Mouse (Mus musculus) intestine, embryonic 15.5 days (tissue): ENCODE data around the gene Cblb. TPM values are rescaled to one million over a fixed set of nuclear protein-coding genes. Genes with fewer than 3 reads are reported as not detected.

Experiments used
- ATAC-seq: fragments of 200-750 bp; cut with Nextera tagmentation; 2 replicates; pipeline ENCODE4 v1.8.0; 2017; ENCODE audit warnings: moderate TSS enrichment, moderate library complexity
- H3K27ac ChIP-seq: fragments of 300-500 bp; sonication (generic); 2 replicates; pipeline ENCODE4 v1.5.1; 2015; ENCODE audit warnings: mild to moderate bottlenecking, inconsistent platforms
- H3K27me3 ChIP-seq: fragments of 300-500 bp; sonication (generic); replicated peaks from 2 replicates; pipeline ENCODE4 v1.6.1; 2015; ENCODE audit warnings: inconsistent platforms
- H3K36me3 ChIP-seq: fragments of 300-500 bp; sonication (generic); 2 replicates; pipeline ENCODE4 v1.6.1; 2015; ENCODE audit warnings: inconsistent platforms
- H3K4me1 ChIP-seq: fragments of 300-500 bp; sonication (generic); replicated peaks from 2 replicates; pipeline ENCODE4 v1.6.1; 2015; ENCODE audit warnings: inconsistent platforms
- H3K4me2 ChIP-seq: fragments of 300-500 bp; sonication (generic); replicated peaks from 2 replicates; pipeline ENCODE4 v1.6.1; 2015; ENCODE audit warnings: mild to moderate bottlenecking, inconsistent platforms
- H3K4me3 ChIP-seq: fragments of 300-500 bp; sonication (generic); replicated peaks from 2 replicates; pipeline ENCODE4 v1.5.1; 2015; ENCODE audit warnings: inconsistent platforms
- H3K9ac ChIP-seq: fragments of 300-500 bp; sonication (generic); 2 replicates; pipeline ENCODE4 v1.6.1; 2015; ENCODE audit warnings: inconsistent platforms
- H3K9me3 ChIP-seq: fragments of 300-500 bp; sonication (generic); 2 replicates; pipeline ENCODE4 v1.6.1; 2016; ENCODE audit warnings: inconsistent platforms
- WGBS: fragments of 180-500 bp; shearing (Covaris S2); methylation state at CpG from one replicate; pipeline ENCODE4 v1.1.7; 2015; 5-methylcytosine and 5-hydroxymethylcytosine counted together
- polyA plus RNA-seq: library from polyadenylated mRNA; unstranded; fragments of >200 nt; fragmentation: Nextera tagmentation; extraction: Ambion mirVana; gene quantifications from 2 replicates; pipeline ENCODE4 v1.2.1, GENCODE M21; 2015

The Cblb gene
- polyA plus RNA-seq, 1 experiment from 2014 or later, result 7.0 TPM

- Histone ChIP-seq H3K4me2 (no peak overlapping the region), H3K9me3 (no peaks in the 10 kb centered on the region)
- ATAC-seq, result no peak
Observed at GRCm38 (mm10) chr16:52042667-52043379, 11.8 kb downstream of the Cblb start.

GRCm38 (mm10) chr16:52043380-52044117, 12.5 kb downstream of the Cblb start:
- H3K27me3 ChIP-seq, result no peaks in the 10 kb centered on the region
- WGBS, result 71% methylated on average over 11 of the region's 11 CpGs
- H3K9ac ChIP-seq, result no peak overlapping the region
- no peaks in the 10 kb centered on the region for H3K9me3 ChIP-seq
- no peak overlapping the region for H3K4me2 ChIP-seq
- no peak for ATAC-seq
- no peak overlapping the region for H3K4me3 ChIP-seq
- no peaks in the 10 kb centered on the region for H3K4me1 ChIP-seq
- H3K36me3 ChIP-seq, result peaks cover 2% of the 10 kb centered on the region; the same call in 1 of the 2 replicates
- no peak overlapping the region for H3K27ac ChIP-seq

More at GRCm38 (mm10) chr16:52042667-52043379, 11.8 kb downstream of the Cblb start:
- Histone ChIP-seq H3K4me3 (no peak overlapping the region), H3K9ac (no peak overlapping the region), H3K27me3 (no peaks in the 10 kb centered on the region), H3K27ac (no peak overlapping the region), H3K4me1 (no peaks in the 10 kb centered on the region), H3K36me3 (no peaks in the 10 kb centered on the region; the same call in 1 of the 2 replicates)
- 59% methylated on average over 14 of the region's 14 CpGs for WGBS

- H3K4me1 ChIP-seq, result no peaks in the 10 kb centered on the region
Observed at GRCm38 (mm10) chr16:52044518-52044917, 13.5 kb downstream of the Cblb start.

GRCm38 (mm10) chr16:52044985-52045384, 14.0 kb downstream of the Cblb start:
- Histone ChIP-seq H3K9me3 (no peaks in the 10 kb centered on the region), H3K4me2 (no peak overlapping the region), H3K36me3 (peaks cover 2% of the 10 kb centered on the region; the same call in 1 of the 2 replicates), H3K4me3 (no peak overlapping the region), H3K27me3 (no peaks in the 10 kb centered on the region), H3K4me1 (no peaks in the 10 kb centered on the region), H3K27ac (no peak overlapping the region), H3K9ac (no peak overlapping the region)
- no peak for ATAC-seq
- 83% methylated on average over 4 of the region's 4 CpGs for WGBS

More at GRCm38 (mm10) chr16:52044518-52044917, 13.5 kb downstream of the Cblb start:
- no peak for ATAC-seq
- H3K4me2 ChIP-seq, result no peak overlapping the region
- no peak overlapping the region for H3K9ac ChIP-seq
- H3K27ac ChIP-seq, result no peak overlapping the region
- no peak overlapping the region for H3K4me3 ChIP-seq
- H3K27me3 ChIP-seq, result no peaks in the 10 kb centered on the region
- no peaks in the 10 kb centered on the region for H3K9me3 ChIP-seq
- peaks cover 2% of the 10 kb centered on the region; the same call in 1 of the 2 replicates for H3K36me3 ChIP-seq
- 93% methylated on average over 7 of the region's 7 CpGs for WGBS

GRCm38 (mm10) chr16:52046464-52046863, 15.4 kb downstream of the Cblb start:
- Histone ChIP-seq H3K27ac (no peak overlapping the region), H3K36me3 (peaks cover 2% of the 10 kb centered on the region; the same call in 1 of the 2 replicates), H3K27me3 (no peaks in the 10 kb centered on the region), H3K4me2 (no peak overlapping the region), H3K9ac (no peak overlapping the region), H3K4me1 (no peaks in the 10 kb centered on the region), H3K4me3 (no peak overlapping the region), H3K9me3 (no peaks in the 10 kb centered on the region)
- no peak for ATAC-seq
- 95% methylated on average over 4 of the region's 4 CpGs for WGBS

GRCm38 (mm10) chr16:52051106-52051505, 20.1 kb downstream of the Cblb start:
- Histone ChIP-seq H3K27ac (no peak overlapping the region), H3K4me2 (no peak overlapping the region), H3K9me3 (no peaks in the 10 kb centered on the region), H3K27me3 (no peaks in the 10 kb centered on the region), H3K4me1 (no peaks in the 10 kb centered on the region; the same call in 1 of the 2 replicates), H3K9ac (no peak overlapping the region), H3K36me3 (peaks cover 2% of the 10 kb centered on the region; the same call in 1 of the 2 replicates), H3K4me3 (no peak overlapping the region)
- 94% methylated on average over 8 of the region's 8 CpGs for WGBS
- no peak for ATAC-seq

GRCm38 (mm10) chr16:52052734-52053133, 21.7 kb downstream of the Cblb start:
- 82% methylated on average over 5 of the region's 5 CpGs for WGBS
- Histone ChIP-seq H3K9me3 (no peaks in the 10 kb centered on the region), H3K36me3 (peaks cover 2% of the 10 kb centered on the region; the same call in 1 of the 2 replicates), H3K27ac (no peak overlapping the region), H3K27me3 (no peaks in the 10 kb centered on the region), H3K4me1 (no peaks in the 10 kb centered on the region; the same call in 1 of the 2 replicates), H3K4me3 (no peak overlapping the region), H3K9ac (no peak overlapping the region), H3K4me2 (no peak overlapping the region)
- no peak for ATAC-seq

GRCm38 (mm10) chr16:52055236-52055635, 24.2 kb downstream of the Cblb start:
- 85% methylated on average over 3 of the region's 3 CpGs for WGBS
- H3K4me2 ChIP-seq, result no peak overlapping the region
- H3K4me3 ChIP-seq, result no peak overlapping the region
- no peak for ATAC-seq
- no peak overlapping the region for H3K27ac ChIP-seq
- H3K27me3 ChIP-seq, result no peaks in the 10 kb centered on the region
- H3K9me3 ChIP-seq, result no peaks in the 10 kb centered on the region
- no peak overlapping the region for H3K9ac ChIP-seq
- peaks cover 7% of the 10 kb centered on the region; the same call in 1 of the 2 replicates for H3K4me1 ChIP-seq
- H3K36me3 ChIP-seq, result no peaks in the 10 kb centered on the region

GRCm38 (mm10) chr16:52056164-52056563, 25.1 kb downstream of the Cblb start:
- H3K4me3 ChIP-seq, result no peak overlapping the region
- H3K9me3 ChIP-seq, result no peaks in the 10 kb centered on the region
- H3K4me1 ChIP-seq, result peaks cover 17% of the 10 kb centered on the region
- no peak overlapping the region for H3K9ac ChIP-seq
- H3K27ac ChIP-seq, result no peak overlapping the region
- no peaks in the 10 kb centered on the region for H3K36me3 ChIP-seq
- H3K4me2 ChIP-seq, result no peak overlapping the region
- no peak for ATAC-seq
- H3K27me3 ChIP-seq, result no peaks in the 10 kb centered on the region
- WGBS, result 41% methylated on average over 4 of the region's 4 CpGs

GRCm38 (mm10) chr16:52057335-52057734, 26.3 kb downstream of the Cblb start:
- Histone ChIP-seq H3K4me3 (no peak overlapping the region), H3K9ac (no peak overlapping the region), H3K27me3 (no peaks in the 10 kb centered on the region), H3K9me3 (no peaks in the 10 kb centered on the region), H3K4me1 (peaks cover 17% of the 10 kb centered on the region), H3K4me2 (no peak overlapping the region), H3K27ac (no peak overlapping the region), H3K36me3 (no peaks in the 10 kb centered on the region)
- peak; percentile 34; the same call in 1 of the 2 replicates for ATAC-seq
- WGBS, result 85% methylated on average over 2 of the region's 2 CpGs

- no peaks in the 10 kb centered on the region for H3K36me3 ChIP-seq
- no peak overlapping the region for H3K4me3 ChIP-seq
- no peak overlapping the region for H3K9ac ChIP-seq
- no peak overlapping the region for H3K4me2 ChIP-seq
- H3K4me1 ChIP-seq, result peaks cover 17% of the 10 kb centered on the region
- no peak overlapping the region for H3K27ac ChIP-seq
- ATAC-seq, result no peak
- WGBS, result 70% methylated on average over 4 of the region's 4 CpGs
- no peaks in the 10 kb centered on the region for H3K9me3 ChIP-seq
- no peaks in the 10 kb centered on the region for H3K27me3 ChIP-seq
Observed at GRCm38 (mm10) chr16:52059535-52059934, 28.5 kb downstream of the Cblb start.

GRCm38 (mm10) chr16:52060100-52060719, 29.2 kb downstream of the Cblb start:
- WGBS, result 46% methylated on average over 17 of the region's 17 CpGs
- 0 out of 2 replicates have a peak, but pooled peaks have one; percentile 37 for ATAC-seq
- no peaks in the 10 kb centered on the region for H3K27me3 ChIP-seq
- no peak overlapping the region for H3K27ac ChIP-seq
- no peak overlapping the region for H3K4me3 ChIP-seq
- H3K4me1 ChIP-seq, result peaks cover 17% of the 10 kb centered on the region
- no peaks in the 10 kb centered on the region for H3K9me3 ChIP-seq
- no peak overlapping the region for H3K9ac ChIP-seq
- H3K4me2 ChIP-seq, result no peak overlapping the region
- H3K36me3 ChIP-seq, result no peaks in the 10 kb centered on the region
